Mouse (Mus musculus) intestine, postnatal 0 days (tissue): ENCODE measurements at regions not wholly inside any gene's neighbourhood (a gene's known extent, or its start where the extent isn't known, plus 50 kb on each side); places are given as distances from the start of the nearest gene placed in this dataset.

Experiments used
- ATAC-seq: fragments of 200-750 bp; cut with Nextera tagmentation; 2 replicates; pipeline ENCODE4 v1.8.0; 2017; ENCODE audit warnings: mild to moderate bottlenecking, moderate TSS enrichment, moderate library complexity
- H3K27ac ChIP-seq: fragments of 300-500 bp; sonication (generic); 2 replicates; pipeline ENCODE4 v1.5.1; 2014; ENCODE audit warnings: mild to moderate bottlenecking, low read depth, low read length, moderate library complexity
- H3K27me3 ChIP-seq: fragments of 300-500 bp; sonication (generic); replicated peaks from 2 replicates; pipeline ENCODE4 v1.6.1; 2014; ENCODE audit warnings: low read length, mixed read lengths; ENCODE audit not compliant: control insufficient read depth, insufficient read depth
- H3K36me3 ChIP-seq: fragments of 300-500 bp; sonication (generic); 2 replicates; pipeline ENCODE4 v1.6.1; 2014; ENCODE audit warnings: mild to moderate bottlenecking, moderate library complexity; ENCODE audit not compliant: control insufficient read depth, insufficient read depth
- H3K4me1 ChIP-seq: fragments of 300-500 bp; sonication (generic); replicated peaks from 2 replicates; pipeline ENCODE4 v1.6.1; 2014; ENCODE audit warnings: antibody characterized with exemption, low read length, mixed read lengths; ENCODE audit not compliant: control insufficient read depth, insufficient read depth
- H3K4me2 ChIP-seq: fragments of 300-500 bp; sonication (generic); replicated peaks from 2 replicates; pipeline ENCODE4 v1.6.1; 2014; ENCODE audit warnings: low read depth, mild to moderate bottlenecking, moderate library complexity
- H3K4me3 ChIP-seq: fragments of 300-500 bp; sonication (generic); 2 replicates; pipeline ENCODE4 v1.5.1; 2014; ENCODE audit warnings: low read depth, low read length
- H3K9ac ChIP-seq: fragments of 300-500 bp; sonication (generic); 2 replicates; pipeline ENCODE4 v1.6.1; 2014; ENCODE audit warnings: mild to moderate bottlenecking, low read depth, low read length
- H3K9me3 ChIP-seq: fragments of 300-500 bp; sonication (generic); 2 replicates; pipeline ENCODE4 v1.6.1; 2016; ENCODE audit warnings: mixed run types; ENCODE audit not compliant: control insufficient read depth
- CTCF ChIP-seq: sonication (generic); IDR thresholded peaks from 2 replicates; pipeline ENCODE4 v1.5.1; 2016; ENCODE audit warnings: low read depth, mild to moderate bottlenecking, control low read depth, antibody characterized with exemption, moderate library complexity
- WGBS: fragments of 180-500 bp; shearing (Covaris S2); extraction: QIAGEN DNeasy Blood & Tissue Kit; methylation state at CpG from one replicate; pipeline ENCODE4 v1.1.7; 2014; 5-methylcytosine and 5-hydroxymethylcytosine counted together

GRCm38 (mm10) chr5:5956716-5957115, 207.6 kb upstream of the Steap1 start:
- no peak overlapping the region for H3K27ac ChIP-seq
- H3K4me2 ChIP-seq = no peak overlapping the region
- no peak for TF ChIP-seq CTCF
- no peaks in the 10 kb centered on the region for H3K27me3 ChIP-seq
- no peak overlapping the region for H3K4me3 ChIP-seq
- H3K4me1 ChIP-seq = no peaks in the 10 kb centered on the region
- H3K9ac ChIP-seq = no peak overlapping the region
- H3K9me3 ChIP-seq = no peaks in the 10 kb centered on the region
- H3K36me3 ChIP-seq = no peaks in the 10 kb centered on the region
- WGBS = 80% methylated on average over 2 of the region's 2 CpGs
- no peak for ATAC-seq

- TF ChIP-seq CTCF = no peak
- Histone ChIP-seq H3K9ac (no peak overlapping the region), H3K36me3 (no peaks in the 10 kb centered on the region), H3K4me1 (no peaks in the 10 kb centered on the region), H3K9me3 (no peaks in the 10 kb centered on the region), H3K27me3 (no peaks in the 10 kb centered on the region), H3K4me3 (no peak overlapping the region), H3K27ac (no peak overlapping the region), H3K4me2 (no peak overlapping the region)
- 79% methylated on average over 2 of the region's 2 CpGs for WGBS
- ATAC-seq = no peak
Measured at GRCm38 (mm10) chr5:5955783-5956182, 206.7 kb upstream of the Steap1 start.

GRCm38 (mm10) chr5:5925796-5926195, 176.7 kb upstream of the Steap1 start:
- WGBS = 75% methylated on average over 3 of the region's 3 CpGs
- Histone ChIP-seq H3K9me3 (no peaks in the 10 kb centered on the region), H3K9ac (no peak overlapping the region), H3K4me2 (no peak overlapping the region), H3K27me3 (no peaks in the 10 kb centered on the region), H3K36me3 (no peaks in the 10 kb centered on the region), H3K27ac (no peak overlapping the region), H3K4me3 (no peak overlapping the region), H3K4me1 (no peaks in the 10 kb centered on the region)
- no peak for ATAC-seq
- no peak for TF ChIP-seq CTCF

- TF ChIP-seq CTCF = no peak
- Histone ChIP-seq H3K9ac (no peak overlapping the region), H3K27ac (no peak overlapping the region), H3K36me3 (no peaks in the 10 kb centered on the region), H3K4me1 (no peaks in the 10 kb centered on the region), H3K4me2 (no peak overlapping the region), H3K4me3 (no peak overlapping the region), H3K9me3 (no peaks in the 10 kb centered on the region), H3K27me3 (no peaks in the 10 kb centered on the region)
- ATAC-seq = no peak
- 65% methylated on average over 1 of the region's 1 CpGs for WGBS
Measured at GRCm38 (mm10) chr5:5916427-5916826, 167.3 kb upstream of the Steap1 start.

- 67% methylated on average over 2 of the region's 2 CpGs for WGBS
- no peak overlapping the region for H3K4me3 ChIP-seq
- H3K36me3 ChIP-seq = no peaks in the 10 kb centered on the region
- TF ChIP-seq CTCF = no peak
- no peaks in the 10 kb centered on the region for H3K4me1 ChIP-seq
- no peak overlapping the region for H3K4me2 ChIP-seq
- H3K27me3 ChIP-seq = no peaks in the 10 kb centered on the region
- no peaks in the 10 kb centered on the region for H3K9me3 ChIP-seq
- H3K27ac ChIP-seq = no peak overlapping the region
- no peak overlapping the region for H3K9ac ChIP-seq
- no peak for ATAC-seq
Measured at GRCm38 (mm10) chr5:5889376-5889775, 140.2 kb upstream of the Steap1 start.

- Histone ChIP-seq H3K9me3 (no peaks in the 10 kb centered on the region), H3K36me3 (no peaks in the 10 kb centered on the region), H3K4me2 (no peak overlapping the region), H3K9ac (no peak overlapping the region), H3K27ac (no peak overlapping the region), H3K4me3 (no peak overlapping the region), H3K4me1 (no peaks in the 10 kb centered on the region), H3K27me3 (no peaks in the 10 kb centered on the region)
- no peak for ATAC-seq
- 87% methylated on average over 5 of the region's 5 CpGs for WGBS
- no peak for TF ChIP-seq CTCF
Measured at GRCm38 (mm10) chr5:5873425-5873824, 124.3 kb upstream of the Steap1 start.

GRCm38 (mm10) chr5:5856146-5856724, 107.1 kb upstream of the Steap1 start:
- WGBS = 77% methylated on average over 12 of the region's 12 CpGs
- no peak for ATAC-seq

More at GRCm38 (mm10) chr5:5856146-5856724, 107.1 kb upstream of the Steap1 start:
- no peaks in the 10 kb centered on the region for H3K4me1 ChIP-seq
- H3K27me3 ChIP-seq = no peaks in the 10 kb centered on the region
- no peak overlapping the region for H3K9ac ChIP-seq
- H3K36me3 ChIP-seq = no peaks in the 10 kb centered on the region
- H3K27ac ChIP-seq = no peak overlapping the region
- no peak for TF ChIP-seq CTCF
- H3K9me3 ChIP-seq = no peaks in the 10 kb centered on the region
- no peak overlapping the region for H3K4me2 ChIP-seq
- H3K4me3 ChIP-seq = no peak overlapping the region
